Mouse (Mus musculus) liver, adult 2 months (tissue): ENCODE results near the gene Wdr54. TPM values are rescaled to one million over a fixed set of nuclear protein-coding genes. Genes with fewer than 3 reads are reported as not detected.

Experiments
- DNase-seq: peaks from one replicate; pipeline ENCODE4 v3.0.0-alpha.2; 2011; ENCODE audit warnings: low read depth, low spot score; ENCODE audit errors: extremely low read depth
- H3K27ac ChIP-seq: fragments of 200-500 bp; replicated peaks from 2 replicates; pipeline ENCODE4 v1.5.1; 2012; ENCODE audit warnings: low read depth, mild to moderate bottlenecking, control low read depth, inconsistent platforms, low read length; ENCODE audit not compliant: insufficient read depth
- H3K27me3 ChIP-seq: fragments of 200-500 bp; 2 replicates; pipeline ENCODE4 v1.6.1; 2012; ENCODE audit warnings: mild to moderate bottlenecking, moderate library complexity, low read length, inconsistent platforms; ENCODE audit not compliant: control insufficient read depth, insufficient read depth
- H3K36me3 ChIP-seq: fragments of 200-500 bp; 2 replicates; pipeline ENCODE4 v1.6.1; 2012; ENCODE audit warnings: low read length, inconsistent platforms; ENCODE audit not compliant: control insufficient read depth, insufficient read depth
- H3K4me1 ChIP-seq: fragments of 200-500 bp; 2 replicates; pipeline ENCODE4 v1.6.1; 2011; ENCODE audit warnings: low read length; ENCODE audit not compliant: control insufficient read depth, insufficient read depth
- H3K4me3 ChIP-seq: fragments of 200-500 bp; 2 replicates; pipeline ENCODE4 v1.5.1; 2011; ENCODE audit warnings: low read depth, mild to moderate bottlenecking, control low read depth, low read length, moderate library complexity; ENCODE audit not compliant: insufficient read depth
- H3K79me2 ChIP-seq: fragments of 200-500 bp; 2 replicates; pipeline ENCODE4 v1.6.1; 2012; ENCODE audit warnings: inconsistent platforms, mild to moderate bottlenecking, low read length, moderate library complexity; ENCODE audit not compliant: control insufficient read depth, insufficient read depth
- H3K9ac ChIP-seq: fragments of 200-500 bp; 2 replicates; pipeline ENCODE4 v1.6.1; 2012; ENCODE audit warnings: low read depth, mild to moderate bottlenecking, control low read depth, inconsistent platforms, low read length
- CTCF ChIP-seq: fragments of 200-500 bp; IDR thresholded peaks from 2 replicates; pipeline ENCODE4 v1.5.1; 2011; ENCODE audit warnings: low read depth, low read length, control low read depth
- POLR2A ChIP-seq: fragments of 200-500 bp; IDR thresholded peaks from 2 replicates; pipeline ENCODE4 v1.6.1; 2011; ENCODE audit warnings: low read length, control low read depth; ENCODE audit not compliant: insufficient read depth; ENCODE audit errors: extremely low read depth
- WGBS: fragments of 180-500 bp; shearing (Covaris S2); methylation state at CpG from one replicate; pipeline ENCODE4 v1.1.7; 2018; 5-methylcytosine and 5-hydroxymethylcytosine counted together
- polyA plus RNA-seq: library from polyadenylated mRNA; depleted of rRNA; stranded (reverse); fragments of >200 nt; gene quantifications from 2 replicates; pipeline ENCODE4 v1.2.3, GENCODE M21; 2012
- total RNA-seq: library from RNA; depleted of rRNA; stranded (reverse); fragments of >200 nt; gene quantifications from 2 replicates; pipeline ENCODE4 v1.2.3, GENCODE M21; 2014

The Wdr54 gene
- total and polyA plus RNA-seq, 2 experiments: 0.28 to 1.7 TPM

GRCm38 (mm10) chr6:83134226-83134625 is 22.0 kb downstream of the Wdr54 start:
- DNase-seq: peak; percentile 49
- Histone ChIP-seq H3K4me3 (no peak overlapping the region), H3K79me2 (no peaks in the 10 kb centered on the region; the same call in 1 of the 2 replicates), H3K27me3 (no peaks in the 10 kb centered on the region), H3K4me1 (peaks cover 26% of the 10 kb centered on the region), H3K9ac (no peak overlapping the region), H3K36me3 (no peaks in the 10 kb centered on the region), H3K27ac (no peak overlapping the region)
- WGBS: 54% methylated on average over 3 of the region's 3 CpGs
- TF ChIP-seq CTCF (no peak), POLR2A (no peak)

DNA sequence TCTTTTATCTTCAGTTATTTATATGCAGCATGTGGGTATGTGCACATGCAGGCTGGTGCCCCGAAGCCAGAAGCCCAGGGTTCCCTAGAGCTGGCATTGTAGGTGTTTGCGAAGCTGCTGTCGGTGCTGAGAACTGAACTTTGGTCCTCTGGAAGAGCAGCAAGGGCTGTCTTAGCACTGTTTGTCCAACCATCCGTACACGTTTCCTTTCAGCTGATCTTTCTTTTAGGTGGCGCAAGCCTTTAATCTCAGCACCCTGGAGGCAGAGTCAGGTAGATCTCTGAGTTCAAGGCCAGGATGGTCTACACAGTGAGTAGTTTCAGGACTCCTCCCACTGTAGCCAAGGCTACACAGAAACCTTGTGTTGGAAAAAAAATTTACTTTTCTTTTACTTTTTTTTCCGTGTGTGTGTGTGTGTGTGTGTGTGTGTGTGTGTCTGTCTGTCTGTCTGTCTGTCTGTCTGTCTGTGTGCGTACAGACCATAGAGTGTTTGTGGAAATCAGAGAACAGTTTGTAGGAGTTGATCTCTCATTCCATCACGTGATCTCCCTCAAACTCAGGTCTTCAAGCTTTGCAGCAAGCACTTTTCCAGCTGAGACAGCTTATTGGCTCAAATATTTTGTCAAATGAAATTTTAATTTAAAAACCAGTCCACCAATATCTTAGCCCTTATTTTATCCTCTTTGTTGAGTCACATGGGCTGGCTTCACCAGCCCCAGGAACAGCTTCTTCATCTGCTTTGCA is 23.8 kb downstream of the Wdr54 start:
- no peak overlapping the region for H3K4me3 ChIP-seq
- no peak overlapping the region for H3K9ac ChIP-seq
- 30% methylated on average over 9 of the region's 9 CpGs for WGBS
- H3K27me3 ChIP-seq: no peaks in the 10 kb centered on the region
- peak overlapping the region; percentile 60 for H3K27ac ChIP-seq
- TF ChIP-seq POLR2A (no peak), CTCF (no peak)
- peaks cover 19% of the 10 kb centered on the region for H3K4me1 ChIP-seq
- H3K79me2 ChIP-seq: no peaks in the 10 kb centered on the region
- no peaks in the 10 kb centered on the region for H3K36me3 ChIP-seq
- DNase-seq: peak; percentile 97

- H3K4me1 ChIP-seq: peaks cover 19% of the 10 kb centered on the region
- TF ChIP-seq POLR2A: no peak
- TF ChIP-seq CTCF: no peak
- H3K9ac ChIP-seq: peak overlapping the region; percentile 31
- WGBS: 14% methylated on average over 6 of the region's 6 CpGs
- no peaks in the 10 kb centered on the region for H3K79me2 ChIP-seq
- H3K4me3 ChIP-seq: no peak overlapping the region
- peak; percentile 98 for DNase-seq
- no peaks in the 10 kb centered on the region for H3K27me3 ChIP-seq
- peak overlapping the region; percentile 69 for H3K27ac ChIP-seq
- H3K36me3 ChIP-seq: no peaks in the 10 kb centered on the region
Measured at GRCm38 (mm10) chr6:83131469-83132034, 24.6 kb downstream of the Wdr54 start.

GRCm38 (mm10) chr6:83127419-83127818 is 28.8 kb downstream of the Wdr54 start:
- WGBS: 96% methylated on average over 5 of the region's 5 CpGs
- H3K27me3 ChIP-seq: no peaks in the 10 kb centered on the region
- H3K4me1 ChIP-seq: peaks cover 10% of the 10 kb centered on the region
- H3K79me2 ChIP-seq: no peaks in the 10 kb centered on the region
- no peaks in the 10 kb centered on the region; the same call in 1 of the 2 replicates for H3K36me3 ChIP-seq
- DNase-seq: no peak
- TF ChIP-seq POLR2A: no peak
- no peak; the same call in 1 of the 2 replicates for TF ChIP-seq CTCF
- H3K27ac ChIP-seq: no peak overlapping the region
- H3K4me3 ChIP-seq: no peak overlapping the region
- H3K9ac ChIP-seq: no peak overlapping the region

DNA sequence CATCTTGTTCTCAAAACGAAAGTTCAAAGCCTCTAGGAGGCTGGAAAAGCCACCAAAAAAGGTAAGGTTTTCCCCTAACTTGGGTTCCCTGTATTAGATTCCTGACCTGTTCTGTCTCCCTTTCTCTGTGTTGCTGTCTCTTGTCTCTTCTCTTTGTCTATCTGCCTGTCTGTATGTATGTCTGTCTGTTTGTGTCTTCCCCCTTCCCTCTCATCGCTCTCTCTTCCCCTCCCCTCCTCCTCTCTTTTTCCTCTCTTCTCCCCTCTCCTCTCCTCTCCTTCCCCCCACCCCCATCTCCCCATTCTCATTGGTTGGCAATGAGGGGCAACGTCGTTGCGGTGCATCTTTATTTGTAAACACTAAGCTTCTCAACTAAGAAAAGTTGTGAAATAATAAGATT is 30.9 kb downstream of the Wdr54 start, which contains the start of gene Ino80b:
Gene Ino80b, minus strand, starts transcription at position 101 of the 400 bp plus-strand sequence.
- Histone ChIP-seq H3K4me3 (peak within 1 kb of the TSS; percentile 97), H3K4me1 (peaks cover 7% of the 10 kb centered on the region), H3K79me2 (no peaks in the 10 kb centered on the region), H3K36me3 (no peaks in the 10 kb centered on the region; the same call in 1 of the 2 replicates), H3K27ac (peak within 1 kb of the TSS; percentile 66), H3K27me3 (no peaks in the 10 kb centered on the region), H3K9ac (peak within 1 kb of the TSS; percentile 96)
- DNase-seq: no peak
- WGBS: 20% methylated on average over 5 of the region's 5 CpGs
- TF ChIP-seq CTCF (no peak), POLR2A (no peak)
